Mouse (Mus musculus): ENCODE results near the gene Dlk1.
"Not testable (repeated sequence)": the region's sequence is repeated elsewhere in the genome, so short reads cannot be mapped to it uniquely, and the experiment has no call there.

The Dlk1 gene

GRCm38 (mm10) chr12:109439974-109440373, 12.6 kb upstream of the Dlk1 start:
- no peak for DNase-seq (ENCODE audit: low spot score)

- no peak for DNase-seq (ENCODE audit: low spot score)
Observed at GRCm38 (mm10) chr12:109441366-109441765, 11.3 kb upstream of the Dlk1 start.

GRCm38 (mm10) chr12:109442115-109442514, 10.5 kb upstream of the Dlk1 start:
- no peak for DNase-seq (ENCODE audit: low spot score)

- DNase-seq (ENCODE audit: low spot score) = no peak
Observed at GRCm38 (mm10) chr12:109443276-109443675, 9.3 kb upstream of the Dlk1 start.

GRCm38 (mm10) chr12:109444999-109445398, 7.6 kb upstream of the Dlk1 start:
- DNase-seq (ENCODE audit: low spot score) = no peak

GRCm38 (mm10) chr12:109445499-109446235, 7.0 kb upstream of the Dlk1 start:
- no peak for DNase-seq (ENCODE audit: low spot score)

GRCm38 (mm10) chr12:109446236-109446941, 6.2 kb upstream of the Dlk1 start:
- DNase-seq (ENCODE audit: low spot score) = no peak

- no peak for DNase-seq (ENCODE audit: low spot score)
Observed at GRCm38 (mm10) chr12:109449421-109450411, 2.9 kb upstream of the Dlk1 start.

GRCm38 (mm10) chr12:109453065-109453997, 708 bp downstream of the Dlk1 start:
- DNase-seq (ENCODE audit: low spot score) = no peak

- no peak for DNase-seq (ENCODE audit: low spot score)
Observed at GRCm38 (mm10) chr12:109454137-109454536, 1.5 kb downstream of the Dlk1 start.

- DNase-seq (ENCODE audit: low spot score) = no peak
Observed at GRCm38 (mm10) chr12:109456531-109457202, 4.0 kb downstream of the Dlk1 start.

GRCm38 (mm10) chr12:109457836-109458235, 5.2 kb downstream of the Dlk1 start:
- no peak for DNase-seq (ENCODE audit: low spot score)

GRCm38 (mm10) chr12:109458896-109459295, 6.3 kb downstream of the Dlk1 start:
- no peak for DNase-seq (ENCODE audit: low spot score)

- no peak for DNase-seq (ENCODE audit: low spot score)
Observed at GRCm38 (mm10) chr12:109459481-109460401, 7.1 kb downstream of the Dlk1 start.

GRCm38 (mm10) chr12:109462594-109462993, 10.0 kb downstream of the Dlk1 start:
- no peak for DNase-seq (ENCODE audit: low spot score)

- DNase-seq (ENCODE audit: low spot score) = not testable (repeated sequence)
Observed at GRCm38 (mm10) chr12:109467417-109467816, 14.8 kb downstream of the Dlk1 start.

- no peak for DNase-seq (ENCODE audit: low spot score)
Observed at GRCm38 (mm10) chr12:109469793-109470192, 17.2 kb downstream of the Dlk1 start.

GRCm38 (mm10) chr12:109472627-109473026, 20.0 kb downstream of the Dlk1 start:
- DNase-seq (ENCODE audit: low spot score) = no peak

- DNase-seq (ENCODE audit: low spot score) = no peak
Observed at GRCm38 (mm10) chr12:109473575-109473976, 21.0 kb downstream of the Dlk1 start.

Measured in left cerebral cortex, adult 11 months (tissue).